Comparison of ENCODE assay signal across 10 mouse cellular contexts in genomic region chr1:86430056-86430455, GRCm38 (mm10). TPM values are rescaled to one million over a fixed set of nuclear protein-coding genes. Genes with fewer than 3 reads are reported as not detected.
A peak's percentile ranks its signal among the peaks of the same experiment; 100 is the strongest.
DNase-seq lines count a peak whose midpoint lies in the region; ATAC-seq and TF ChIP-seq lines count a peak whose summit lies in the region.
"Had no signal": no experiment of that assay in that cellular context is flagged by ENCODE, and none has a peak within 500 bp of the region (broad histone marks: within the 10 kb centered on the region; RNA-seq: fewer than 3 reads in every experiment).

No protein-coding gene starts in this region.

- H3K4me1 ChIP-seq in lung, embryonic 14.5 days (ENCODE audit: insufficient read depth), result peaks cover 8% of the 10 kb centered on the region

- no peaks in the 10 kb centered on the region for H3K9me3 ChIP-seq in lung, embryonic 14.5 days (ENCODE audit: low read depth, low read length)
- H3K9me3 ChIP-seq: limb, embryonic 12.5 days had no signal

- no peak overlapping the region for H3K9ac ChIP-seq in lung, embryonic 14.5 days
- H3K9ac ChIP-seq: limb, embryonic 12.5 days had no signal

- H3K27ac ChIP-seq in lung, embryonic 14.5 days (ENCODE audit: low read depth), result no peak overlapping the region
- H3K27ac ChIP-seq: limb, embryonic 12.5 days had no signal

- H3K4me2 ChIP-seq in lung, embryonic 14.5 days, result no peak overlapping the region
- H3K4me2 ChIP-seq: limb, embryonic 12.5 days had no signal

- no peak overlapping the region for H3K4me3 ChIP-seq in lung, embryonic 14.5 days (ENCODE audit: low read depth, low read length)
- H3K4me3 ChIP-seq: limb, embryonic 12.5 days had no signal

- peak; percentile 94 for TF ChIP-seq CTCF in lung, embryonic 14.5 days (IDR thresholded peaks at IDR 0.05; ENCODE audit: low read depth)

- 48% methylated on average over 2 of the region's 2 CpGs for WGBS in lung, embryonic 14.5 days

- peak; percentile 66 for DNase-seq in cerebellum, adult 11 months
- peak; percentile 66 to 75 for DNase-seq in CD8-positive naive resting alpha-beta T cell, adult 2 months (ENCODE audit: low read depth in 2 of 2, low spot score in 2 of 2)
- DNase-seq in c-Kit-negative CD71-positive TER-119-positive erythroid progenitor cells, embryonic 14.5 days (ENCODE audit: low read depth, low spot score), result peak; percentile 74
- DNase-seq in kidney, postnatal 25 days, result peak; percentile 77 to 84
- peak; percentile 91 for DNase-seq in lung, embryonic 14.5 days
- peak; percentile 79 for DNase-seq in right cerebral cortex, postnatal 4 days

- no peak for ATAC-seq in cerebellum, adult (ENCODE audit: insufficient number of reproducible peaks, low FRiP score, low TSS enrichment)
- ATAC-seq in frontal cortex, adult (ENCODE audit: low TSS enrichment), result peak; percentile 53
- ATAC-seq in lung, embryonic 14.5 days (ENCODE audit: insufficient read depth), result no peak
- ATAC-seq: Patski had no signal

- no peaks in the 10 kb centered on the region for H3K36me3 ChIP-seq in lung, embryonic 14.5 days (ENCODE audit: insufficient read depth)
- H3K36me3 ChIP-seq: limb, embryonic 12.5 days had no signal

- H3K27me3 ChIP-seq in lung, embryonic 14.5 days (ENCODE audit: insufficient read depth, low read length), result no peaks in the 10 kb centered on the region
- H3K27me3 ChIP-seq: limb, embryonic 12.5 days; Patski had no signal

RNA-seq across cellular contexts. Expression of gene Tex44, which starts 3.9 kb away (rescaled TPM):
- not detected in 2 replicates for polyA plus RNA-seq in lung, embryonic 14.5 days (2014; fragmentation: Nextera tagmentation; extraction: Ambion mirVana)
- polyA plus RNA-seq: limb, embryonic 12.5 days; Patski had no signal

RNA-seq across cellular contexts. Expression of gene Nmur1, which starts 4.0 kb away (rescaled TPM):
- polyA plus RNA-seq in lung, embryonic 14.5 days (2014; fragmentation: Nextera tagmentation; extraction: Ambion mirVana), result not detected in 2 replicates
- polyA plus RNA-seq: limb, embryonic 12.5 days; Patski had no signal
